Mouse (Mus musculus) heart, postnatal 0 days (tissue): ENCODE results near the gene Gm5294. TPM values are rescaled to one million over a fixed set of nuclear protein-coding genes. Genes with fewer than 3 reads are reported as not detected.

Experiments
- ATAC-seq: fragments of 200-750 bp; cut with Nextera tagmentation; 2 replicates; pipeline ENCODE4 v1.8.0; 2017; ENCODE audit warnings: low read depth, moderate number of reproducible peaks, moderate library complexity; ENCODE audit not compliant: insufficient read depth
- DNase-seq: peaks from one replicate; pipeline ENCODE4 v3.0.0-alpha.2; 2016; ENCODE audit warnings: low spot score
- H3K27ac ChIP-seq: fragments of 300-500 bp; sonication (generic); 2 replicates; pipeline ENCODE4 v1.5.1; 2014; ENCODE audit warnings: low read depth, mild to moderate bottlenecking
- H3K27me3 ChIP-seq: fragments of 300-500 bp; sonication (generic); 2 replicates; pipeline ENCODE4 v1.6.1; 2014; ENCODE audit warnings: low read length, mixed read lengths; ENCODE audit not compliant: control insufficient read depth, insufficient read depth
- H3K36me3 ChIP-seq: fragments of 300-500 bp; sonication (generic); replicated peaks from 2 replicates; pipeline ENCODE4 v1.6.1; 2014; ENCODE audit warnings: low read length, mixed read lengths; ENCODE audit not compliant: control insufficient read depth, insufficient read depth
- H3K4me1 ChIP-seq: fragments of 300-500 bp; sonication (generic); 2 replicates; pipeline ENCODE4 v1.6.1; 2014; ENCODE audit warnings: antibody characterized with exemption; ENCODE audit not compliant: control insufficient read depth, insufficient read depth
- H3K4me2 ChIP-seq: fragments of 300-500 bp; sonication (generic); 2 replicates; pipeline ENCODE4 v1.6.1; 2014; ENCODE audit warnings: low read depth, mild to moderate bottlenecking, low read length, moderate library complexity
- H3K4me3 ChIP-seq: fragments of 300-500 bp; sonication (generic); 2 replicates; pipeline ENCODE4 v1.5.1; 2014; ENCODE audit warnings: low read depth, low read length
- H3K9ac ChIP-seq: fragments of 300-500 bp; sonication (generic); replicated peaks from 2 replicates; pipeline ENCODE4 v1.6.1; 2014; ENCODE audit warnings: low read depth, low read length, mixed read lengths
- H3K9me3 ChIP-seq: fragments of 300-500 bp; sonication (generic); replicated peaks from 2 replicates; pipeline ENCODE4 v1.6.1; 2016; ENCODE audit warnings: low read length; ENCODE audit not compliant: control insufficient read depth
- CTCF ChIP-seq: IDR thresholded peaks from 2 replicates; pipeline ENCODE4 v1.5.1; 2016; ENCODE audit warnings: antibody characterized with exemption, control low read depth, low read depth
- EP300 ChIP-seq: IDR thresholded peaks from 2 replicates; pipeline ENCODE4 v1.6.1; 2016; ENCODE audit warnings: antibody characterized with exemption, low read depth
- WGBS: fragments of 180-500 bp; shearing (Covaris S2); extraction: QIAGEN DNeasy Blood & Tissue Kit; methylation state at CpG from one replicate; pipeline ENCODE4 v1.1.7; 2014; 5-methylcytosine and 5-hydroxymethylcytosine counted together
- polyA plus RNA-seq: library from polyadenylated mRNA; unstranded; fragments of >200 nt; fragmentation: Nextera tagmentation; extraction: Ambion mirVana; gene quantifications from 2 replicates; pipeline ENCODE4 v1.2.1, GENCODE M21; 2015
- total RNA-seq: library from RNA; depleted of rRNA; stranded (reverse); fragments of >200 nt; gene quantifications from 2 replicates; pipeline ENCODE4 v1.2.3, GENCODE M21; 2014; ENCODE audit warnings: low replicate concordance

Gene Gm5294
- total and polyA plus RNA-seq, 2 experiments from 2014 or later, result 0.19 TPM; not detected in 1

- H3K27ac ChIP-seq, result no peak overlapping the region
- H3K4me1 ChIP-seq, result peaks cover 9% of the 10 kb centered on the region
- 82% methylated on average over 1 of the region's 1 CpGs for WGBS
- no peaks in the 10 kb centered on the region for H3K36me3 ChIP-seq
- no peak overlapping the region for H3K4me2 ChIP-seq
- H3K9ac ChIP-seq, result no peak overlapping the region
- ATAC-seq (no peak), DNase-seq (no peak)
- TF ChIP-seq CTCF (no peak), EP300 (no peak)
- H3K27me3 ChIP-seq, result no peaks in the 10 kb centered on the region
- H3K9me3 ChIP-seq, result no peaks in the 10 kb centered on the region
- H3K4me3 ChIP-seq, result no peak overlapping the region
These were observed 37.2 kb upstream of the Gm5294 start for GRCm38 (mm10) chr5:138782697-138783096.

- no peaks in the 10 kb centered on the region for H3K9me3 ChIP-seq
- H3K4me2 ChIP-seq, result no peak overlapping the region
- H3K4me1 ChIP-seq, result peaks cover 9% of the 10 kb centered on the region
- H3K4me3 ChIP-seq, result no peak overlapping the region
- no peaks in the 10 kb centered on the region for H3K27me3 ChIP-seq
- DNase-seq, result no peak
- no peak overlapping the region for H3K9ac ChIP-seq
- TF ChIP-seq CTCF, result no peak
- no peak for TF ChIP-seq EP300
- WGBS, result 43% methylated on average over 8 of the region's 8 CpGs
- no peaks in the 10 kb centered on the region for H3K36me3 ChIP-seq
- no peak for ATAC-seq
- no peak overlapping the region for H3K27ac ChIP-seq
These were observed 36.7 kb upstream of the Gm5294 start for GRCm38 (mm10) chr5:138783181-138783580.

GRCm38 (mm10) chr5:138785986-138786515 lies 33.8 kb upstream of the Gm5294 start:
- Histone ChIP-seq H3K4me1 (peaks cover 9% of the 10 kb centered on the region; the same call in 1 of the 2 replicates), H3K4me2 (no peak overlapping the region), H3K27me3 (no peaks in the 10 kb centered on the region), H3K4me3 (no peak overlapping the region), H3K9me3 (no peaks in the 10 kb centered on the region), H3K27ac (no peak overlapping the region), H3K9ac (no peak overlapping the region), H3K36me3 (no peaks in the 10 kb centered on the region)
- no peak for ATAC-seq
- TF ChIP-seq CTCF, result no peak
- no peak for TF ChIP-seq EP300
- WGBS, result 87% methylated on average over 3 of the region's 3 CpGs
- DNase-seq, result no peak

- no peak overlapping the region for H3K4me3 ChIP-seq
- H3K27me3 ChIP-seq, result no peaks in the 10 kb centered on the region
- H3K4me1 ChIP-seq, result peaks cover 10% of the 10 kb centered on the region; the same call in 1 of the 2 replicates
- no peak overlapping the region for H3K9ac ChIP-seq
- TF ChIP-seq CTCF (no peak), EP300 (no peak)
- DNase-seq (no peak), ATAC-seq (no peak)
- no peak overlapping the region for H3K4me2 ChIP-seq
- 86% methylated on average over 7 of the region's 7 CpGs for WGBS
- H3K27ac ChIP-seq, result no peak overlapping the region
- no peaks in the 10 kb centered on the region for H3K36me3 ChIP-seq
- no peaks in the 10 kb centered on the region for H3K9me3 ChIP-seq
These were observed 32.2 kb upstream of the Gm5294 start for GRCm38 (mm10) chr5:138787648-138788047.

GRCm38 (mm10) chr5:138788481-138789211 lies 31.2 kb upstream of the Gm5294 start:
- Histone ChIP-seq H3K4me2 (no peak overlapping the region), H3K4me3 (no peak overlapping the region), H3K27ac (no peak overlapping the region), H3K36me3 (no peaks in the 10 kb centered on the region; the same call in 1 of the 2 replicates), H3K9ac (no peak overlapping the region), H3K4me1 (0 out of 2 replicates have a peak, but pooled peaks cover 5% of the 10 kb centered on the region), H3K27me3 (no peaks in the 10 kb centered on the region), H3K9me3 (no peaks in the 10 kb centered on the region)
- TF ChIP-seq CTCF, result no peak
- TF ChIP-seq EP300, result no peak
- 58% methylated on average over 11 of the region's 11 CpGs for WGBS
- DNase-seq (no peak), ATAC-seq (no peak)
